Mouse (Mus musculus): Measurements from ENCODE around the gene Gm28372.

Gene Gm28372

DNA sequence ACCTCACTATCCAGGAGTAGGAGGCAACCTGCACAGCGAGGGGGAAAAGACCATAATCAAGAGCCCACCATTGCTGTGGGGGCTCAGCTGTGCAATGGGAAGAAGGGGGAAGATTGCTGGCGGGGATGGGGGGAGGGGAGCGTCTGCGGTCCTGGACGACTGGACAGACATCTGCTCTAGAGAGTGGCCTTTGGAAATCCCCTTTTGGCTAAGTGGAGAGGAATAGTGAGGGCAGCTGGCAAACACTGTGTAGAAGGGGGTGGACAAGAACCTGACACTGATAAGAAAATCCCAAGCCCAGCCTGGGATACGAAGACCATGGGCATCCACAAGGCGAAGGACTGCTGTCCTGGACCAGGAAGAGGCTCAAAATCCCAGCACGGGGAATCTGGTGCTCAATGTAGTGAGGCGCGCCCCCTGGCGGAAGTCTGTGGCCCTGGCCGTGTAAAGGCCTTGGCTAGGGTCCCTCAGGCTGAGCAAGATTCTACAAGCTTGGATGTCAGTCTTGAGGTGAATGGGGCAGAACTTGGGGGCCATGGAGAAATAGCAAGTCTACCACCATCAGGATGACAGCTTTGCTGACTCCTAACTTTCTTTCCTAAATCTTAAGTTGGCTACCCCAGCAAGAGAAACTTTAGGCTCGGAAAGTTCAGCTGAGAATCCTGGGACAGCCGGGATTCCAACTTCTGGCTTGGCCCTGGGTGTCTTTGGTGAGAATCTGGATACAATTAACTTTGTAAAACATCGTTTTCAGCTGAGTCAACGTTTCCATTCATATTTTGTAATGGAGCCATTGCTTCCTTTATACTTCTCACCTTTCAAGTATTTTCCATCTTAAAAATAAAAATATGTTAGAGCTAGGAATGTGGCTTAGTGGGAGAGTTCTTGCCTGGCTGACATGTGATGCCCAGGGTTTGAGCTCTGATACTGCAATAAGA, 6.8 kb downstream of the Gm28372 start:
- peak in 1 of 2 experiments; percentile 86 for DNase-seq (ENCODE audit: low spot score in 2 of 2)

DNA sequence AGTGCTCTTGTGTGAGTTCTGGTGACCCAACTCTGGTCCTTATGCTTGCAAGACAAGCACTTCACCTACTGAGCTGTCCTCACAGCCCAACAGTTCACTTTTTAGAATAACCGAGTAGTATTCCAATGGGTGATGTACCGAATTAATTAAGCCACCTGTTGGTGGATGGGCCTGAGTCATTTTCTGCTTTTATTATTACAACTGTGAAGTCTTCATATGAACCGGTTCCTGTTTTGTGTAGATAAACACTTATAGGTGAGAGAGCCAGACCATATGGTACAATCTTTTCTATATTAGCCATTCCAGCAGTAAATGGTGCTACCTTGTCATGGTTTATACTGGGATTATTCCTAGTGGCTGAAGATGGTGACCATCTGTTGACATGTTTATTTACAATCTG, 7.7 kb downstream of the Gm28372 start:
- DNase-seq (ENCODE audit: low spot score in 2 of 2) = no peak

DNA sequence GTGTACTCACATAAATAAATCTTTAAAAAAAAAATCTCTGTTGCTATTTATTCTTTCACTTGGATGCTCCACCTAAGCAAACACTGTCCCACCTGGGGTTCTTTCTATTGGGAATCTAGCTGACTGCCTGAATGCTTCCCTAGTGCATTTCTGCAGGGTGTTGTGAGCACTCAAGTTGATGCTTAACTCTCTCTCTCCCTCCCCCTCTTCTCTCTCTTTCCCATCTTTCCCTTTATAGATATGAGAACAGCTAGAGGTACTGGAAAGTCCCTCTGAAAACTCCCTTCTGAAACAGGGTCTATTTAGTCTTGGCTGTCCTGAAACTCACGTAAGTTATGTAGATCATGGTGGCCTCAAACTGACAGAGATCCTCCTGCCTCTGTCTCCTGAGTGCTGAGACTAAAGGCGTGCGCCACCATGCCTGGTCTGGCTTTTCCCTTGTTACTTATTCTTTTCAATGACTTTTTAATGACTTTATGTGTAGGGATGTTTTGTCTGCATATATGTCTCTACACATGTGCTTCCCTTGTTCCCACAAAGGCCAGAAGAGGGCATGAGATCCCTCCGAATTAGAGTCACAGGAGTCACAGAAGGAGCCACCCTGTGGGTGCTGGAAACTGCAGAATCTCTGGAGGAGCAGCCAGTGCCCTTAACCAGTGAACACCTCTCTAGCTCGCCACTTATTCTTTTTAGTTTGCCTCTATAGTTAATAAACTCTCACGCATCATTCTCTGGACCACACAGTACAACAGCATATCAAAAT, 9.2 kb downstream of the Gm28372 start:
- no peak for DNase-seq (ENCODE audit: low spot score in 2 of 2)

DNA sequence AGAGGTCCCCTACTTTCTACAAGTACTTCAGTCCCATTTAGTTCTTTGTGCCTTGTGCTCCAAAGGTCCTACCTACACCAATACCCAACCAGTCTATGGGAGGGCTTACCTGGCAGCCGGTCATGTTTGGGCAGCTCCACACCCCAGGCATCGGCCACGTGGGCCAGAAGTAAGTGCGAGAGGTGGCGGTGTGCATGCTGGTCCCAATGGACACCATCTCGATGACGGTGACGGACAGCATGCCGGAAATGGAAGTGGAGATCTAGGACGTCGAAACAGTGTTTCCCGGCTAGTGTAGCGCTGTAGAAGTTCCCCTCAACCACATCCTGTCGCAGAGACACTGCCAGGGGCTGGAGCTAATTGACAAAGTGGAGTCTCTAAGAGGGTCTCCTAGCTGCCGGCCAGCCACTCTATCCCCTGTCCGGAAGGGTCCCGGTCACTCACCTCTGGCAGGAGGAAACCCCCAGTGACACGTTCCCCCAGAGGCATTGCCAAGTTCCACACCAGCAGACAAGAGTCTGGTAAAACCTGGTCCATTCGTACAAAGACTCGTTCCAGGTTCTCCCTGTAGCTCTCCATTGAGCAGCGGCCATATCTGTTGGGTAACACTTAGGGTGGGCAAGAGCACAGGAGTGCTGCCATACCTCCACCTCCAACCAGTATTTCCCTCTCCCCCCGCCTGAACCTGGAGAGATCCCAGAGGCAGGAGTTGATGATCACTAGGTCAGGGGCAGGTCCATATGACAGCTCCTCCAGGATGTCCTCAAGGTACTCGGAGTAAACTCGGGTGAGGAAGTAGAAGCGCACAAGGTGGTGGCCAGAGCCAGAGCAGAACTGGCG, 17.0 kb downstream of the Gm28372 start:
- no peak for DNase-seq (ENCODE audit: low spot score in 2 of 2)

DNA sequence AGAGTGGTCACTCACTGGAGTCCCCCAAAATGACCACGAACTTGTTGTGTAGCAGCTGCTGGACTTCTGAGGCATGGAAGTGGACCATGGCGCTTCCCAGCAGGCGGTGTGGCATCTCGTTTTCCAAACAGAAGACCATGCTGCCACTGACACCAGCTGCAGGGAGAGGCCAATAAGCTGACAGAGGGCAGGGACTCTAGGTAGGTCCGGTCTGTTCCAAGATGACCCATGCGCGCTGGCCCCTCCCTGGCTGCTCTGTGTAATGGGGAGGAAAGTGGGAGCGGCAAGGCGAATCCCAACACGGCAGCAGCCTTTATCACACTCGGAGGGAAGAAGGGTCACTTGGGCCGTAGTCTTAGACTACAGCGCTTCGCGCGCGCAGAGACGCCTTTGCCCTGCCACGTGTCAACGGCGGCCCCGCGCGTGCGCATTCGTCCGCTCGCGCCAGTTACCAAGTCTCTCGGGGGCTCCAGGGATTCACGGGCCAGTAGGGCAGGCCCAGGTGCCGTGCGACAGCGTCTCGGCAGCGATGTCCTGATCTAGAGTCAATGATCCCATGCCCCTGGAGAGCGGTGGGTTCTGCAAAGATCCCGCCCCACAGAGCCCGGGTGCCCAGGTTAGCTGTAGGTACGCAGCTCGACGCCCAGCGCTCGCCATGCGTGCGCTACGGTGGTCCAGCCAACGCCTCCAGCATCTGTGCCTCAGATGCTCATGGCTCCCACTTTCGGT, 18.5 kb downstream of the Gm28372 start:
- DNase-seq (ENCODE audit: low spot score in 2 of 2) = peak in 1 of 2 experiments; percentile 77

DNA sequence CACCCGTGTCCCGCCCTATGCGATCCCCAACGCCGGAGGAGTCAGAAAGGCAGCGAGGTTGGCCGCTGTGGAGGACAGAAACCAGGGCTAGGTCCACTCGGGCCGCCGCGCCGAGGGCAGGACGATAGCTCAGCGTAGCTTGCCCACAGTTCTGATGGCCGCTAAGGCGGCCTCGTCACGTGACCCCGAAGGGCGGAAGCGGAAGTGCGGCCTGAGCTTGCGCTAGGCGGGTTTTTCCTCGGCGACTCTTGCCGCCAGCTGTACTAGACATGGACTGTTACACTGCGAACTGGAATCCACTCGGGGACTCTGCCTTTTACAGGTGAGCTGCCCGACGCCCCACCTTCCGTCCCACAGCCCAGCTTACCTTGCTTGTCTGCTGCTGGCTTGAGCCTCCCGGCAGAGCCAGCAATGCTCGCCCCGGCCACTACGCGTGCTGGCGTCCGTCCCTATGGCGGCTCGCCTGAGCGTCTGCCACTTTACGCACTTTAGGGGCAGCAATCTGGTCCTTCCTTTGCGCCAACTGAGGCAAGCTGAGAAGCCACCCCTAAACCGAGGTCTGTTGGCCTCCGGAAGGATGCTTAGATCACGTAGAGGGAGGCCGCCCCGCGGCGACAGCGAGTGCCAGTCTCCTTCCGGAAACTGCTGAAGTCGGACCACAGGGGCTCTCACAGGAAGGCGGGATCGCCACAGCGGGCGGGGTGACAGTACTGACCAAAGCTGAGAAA, 19.3 kb downstream of the Gm28372 start, which contains the start of the genes Vps16 and Pced1a:
Gene Vps16 (plus strand): TSS at position 214 of the 728 bp plus-strand sequence.
Gene Pced1a (minus strand): TSS at position 576 of the 728 bp plus-strand sequence.
- peak; percentile 75 to 92 for DNase-seq (ENCODE audit: low spot score in 2 of 2)

DNA sequence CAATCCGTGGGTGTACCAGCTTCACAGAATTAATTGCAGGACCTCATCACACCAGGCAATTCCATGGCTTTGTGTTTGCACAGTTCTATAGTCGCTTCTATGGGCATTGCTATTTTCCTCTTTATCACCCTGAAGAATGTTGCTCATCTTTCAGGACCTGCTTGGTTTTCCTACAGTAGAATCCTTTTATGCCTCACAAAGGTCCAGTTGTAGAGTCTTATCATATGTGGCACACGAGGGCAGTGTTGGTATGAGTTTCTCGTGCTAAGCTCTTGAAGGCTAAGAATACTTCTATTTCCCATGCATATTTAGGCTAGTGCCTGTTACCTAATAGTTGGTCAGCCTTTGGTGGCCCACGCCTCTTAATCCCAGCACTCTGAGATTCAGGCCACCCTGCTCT, 20.1 kb downstream of the Gm28372 start:
- DNase-seq (ENCODE audit: low spot score in 2 of 2) = peak in 1 of 2 experiments; percentile 25

DNA sequence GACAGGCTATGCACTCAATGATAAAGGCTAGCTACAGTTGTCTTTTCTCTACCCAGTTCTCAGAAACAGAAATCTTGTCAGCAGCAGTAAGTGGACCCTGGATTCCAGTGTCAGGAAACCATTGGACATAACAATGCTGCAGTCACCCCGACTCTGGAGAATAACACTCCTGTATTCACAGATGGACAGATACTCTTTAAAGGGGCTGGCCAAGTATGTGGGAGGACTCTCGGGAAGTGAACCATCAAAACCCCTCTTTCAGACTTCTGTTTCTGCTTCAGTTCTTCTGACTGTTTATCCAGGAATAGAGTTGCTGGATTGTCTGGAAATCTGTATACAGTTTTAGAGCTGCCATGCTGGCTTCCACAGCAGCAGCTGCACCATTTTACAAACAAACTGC, 24.8 kb downstream of the Gm28372 start:
- no peak for DNase-seq (ENCODE audit: low spot score in 2 of 2)

DNA sequence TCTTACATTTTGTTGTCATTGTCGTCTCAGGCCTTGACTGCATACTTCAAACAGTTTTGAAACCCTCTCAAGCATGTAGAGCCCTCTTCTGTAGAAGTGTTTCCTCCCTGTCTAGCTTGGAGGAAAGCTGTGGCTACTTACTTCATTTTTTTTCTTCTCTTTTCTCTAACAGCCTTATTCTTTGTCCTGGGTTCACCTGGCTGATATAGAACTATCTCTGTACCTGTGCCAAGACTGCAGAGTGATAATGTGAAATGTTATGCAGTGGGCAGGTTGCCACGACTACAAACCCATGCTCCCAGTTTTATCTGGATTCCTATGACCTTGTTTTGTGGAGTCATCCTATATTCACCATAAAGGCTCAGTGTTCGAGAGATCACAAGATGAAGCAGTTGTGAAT, 25.4 kb downstream of the Gm28372 start:
- no peak for DNase-seq (ENCODE audit: low spot score in 2 of 2)

DNA sequence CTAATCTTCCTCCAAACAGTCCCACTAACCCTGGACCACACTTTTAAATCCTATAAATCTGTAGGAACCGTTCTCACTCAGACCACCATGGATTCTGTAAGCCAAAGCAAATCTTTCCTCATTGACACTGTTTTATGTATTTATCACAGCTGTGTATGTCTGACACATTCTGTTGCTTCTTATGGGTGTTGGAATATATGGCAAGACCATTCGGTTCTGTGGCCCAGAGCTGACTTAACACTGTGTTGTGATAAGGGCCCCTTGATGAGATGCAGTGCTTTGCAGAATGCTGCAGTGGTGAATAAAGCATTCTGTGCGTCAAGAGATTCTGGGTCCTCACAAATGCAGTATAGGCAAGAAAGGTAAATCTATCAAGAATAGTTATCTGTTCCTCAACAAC, 27.1 kb downstream of the Gm28372 start:
- no peak for DNase-seq (ENCODE audit: low spot score in 2 of 2)

DNA sequence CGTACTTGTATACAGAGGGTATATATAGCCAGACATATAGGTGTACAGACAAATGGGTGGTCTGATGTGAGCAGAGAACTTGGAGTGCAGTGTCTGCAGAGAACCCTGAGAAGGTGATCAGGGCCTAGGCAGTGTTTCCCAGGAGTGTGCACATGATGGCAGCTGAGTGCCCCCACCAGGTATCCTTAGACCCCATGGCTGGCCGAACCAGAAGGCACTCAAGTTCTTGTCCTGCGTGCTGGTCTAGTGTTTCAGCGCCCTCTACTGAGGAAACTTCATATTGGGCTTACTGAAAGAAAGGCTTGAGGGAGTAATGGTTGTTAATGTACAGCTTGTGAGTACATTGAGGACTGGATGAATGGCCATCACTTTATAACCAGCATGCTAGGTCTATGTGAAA, 28.1 kb downstream of the Gm28372 start:
- DNase-seq (ENCODE audit: low spot score in 2 of 2) = peak in 1 of 2 experiments; percentile 65

DNA sequence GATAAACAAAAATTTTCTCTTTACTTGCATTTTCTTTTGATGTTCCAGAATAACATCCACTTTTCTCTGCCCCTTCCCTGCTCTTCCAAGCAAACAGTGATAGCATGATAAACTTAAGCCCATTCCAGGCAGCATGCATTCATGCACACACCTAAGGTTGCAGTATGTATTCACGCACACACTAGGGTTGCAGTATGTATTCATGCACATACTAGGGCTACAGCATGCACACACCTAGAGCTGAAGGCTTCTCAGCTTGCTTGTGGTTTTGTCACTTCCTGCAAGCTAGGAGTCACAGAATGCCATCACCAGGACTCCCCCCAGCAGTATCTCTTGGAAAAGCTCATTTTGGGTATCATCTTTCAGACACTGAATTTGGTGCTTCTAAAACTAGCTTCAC, 31.7 kb downstream of the Gm28372 start:
- no peak for DNase-seq (ENCODE audit: low spot score in 2 of 2)

DNA sequence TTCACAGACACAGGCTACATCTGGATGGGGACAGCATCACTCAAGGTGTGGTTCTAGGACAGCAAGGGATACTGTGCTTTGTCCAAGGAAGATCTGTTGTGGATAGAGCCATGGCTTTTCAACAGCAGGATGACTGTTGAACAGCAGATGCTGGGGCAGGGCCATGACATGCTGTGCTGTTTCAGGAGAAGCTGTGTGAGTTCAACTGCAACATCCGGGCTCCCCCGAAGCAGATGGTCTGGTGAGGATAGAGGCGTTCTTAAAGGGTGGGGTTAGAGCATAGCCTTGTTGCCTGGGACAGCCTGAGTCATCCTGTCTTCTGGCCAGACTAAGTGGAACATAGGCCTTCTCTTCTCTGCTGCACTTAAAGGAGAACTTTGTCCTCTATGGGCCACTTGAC, 33.8 kb downstream of the Gm28372 start:
- DNase-seq (ENCODE audit: low spot score in 2 of 2) = no peak

DNA sequence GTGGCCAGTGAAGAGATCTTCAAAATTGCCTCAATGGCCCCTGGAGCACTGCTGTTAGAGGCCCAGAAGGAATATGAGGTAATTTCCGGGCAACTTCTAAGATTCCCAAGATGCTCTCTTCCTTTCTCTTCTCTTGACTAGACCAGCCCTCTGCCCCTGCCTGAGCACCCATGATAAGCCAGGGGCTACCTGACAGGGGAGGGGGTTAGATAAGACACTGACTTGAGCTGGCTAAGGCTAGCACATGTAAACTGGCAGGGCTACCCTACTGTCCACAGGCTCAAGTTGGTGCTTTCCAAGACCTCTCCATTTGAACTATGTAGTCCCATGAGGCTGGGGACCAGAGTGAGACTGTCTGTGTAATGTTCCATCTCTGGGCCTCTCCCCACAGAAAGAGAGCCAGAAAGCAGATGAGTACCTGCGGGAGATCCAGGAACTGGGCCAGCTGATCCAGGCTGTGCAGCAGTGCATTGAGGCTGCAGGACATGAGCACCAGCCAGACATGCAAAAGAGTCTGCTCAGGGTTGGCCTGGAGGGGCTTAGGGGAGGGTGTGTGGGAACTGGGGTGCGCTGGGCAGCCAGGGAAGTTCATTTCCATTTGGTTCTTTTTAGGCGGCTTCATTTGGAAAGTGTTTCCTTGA, 34.9 kb downstream of the Gm28372 start:
- DNase-seq (ENCODE audit: low spot score in 2 of 2) = no peak

DNA sequence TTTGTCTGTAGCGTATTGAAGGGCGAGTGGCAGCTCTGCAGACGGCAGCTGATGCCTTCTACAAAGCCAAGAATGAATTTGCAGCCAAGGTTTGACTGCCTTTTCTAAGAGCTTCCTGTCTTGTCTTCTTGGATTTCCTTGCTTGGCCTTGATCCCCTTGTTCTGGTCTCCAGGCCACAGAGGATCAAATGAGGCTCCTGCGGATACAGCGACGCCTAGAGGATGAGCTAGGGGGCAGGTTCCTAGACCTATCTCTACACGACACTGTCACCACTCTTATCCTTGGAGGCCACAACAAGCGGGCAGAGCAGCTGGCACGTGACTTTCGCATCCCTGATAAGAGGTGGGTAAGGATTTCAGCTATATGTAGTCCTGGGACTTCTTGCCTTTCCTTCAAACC, 37.1 kb downstream of the Gm28372 start:
- DNase-seq (ENCODE audit: low spot score in 2 of 2) = no peak

DNA sequence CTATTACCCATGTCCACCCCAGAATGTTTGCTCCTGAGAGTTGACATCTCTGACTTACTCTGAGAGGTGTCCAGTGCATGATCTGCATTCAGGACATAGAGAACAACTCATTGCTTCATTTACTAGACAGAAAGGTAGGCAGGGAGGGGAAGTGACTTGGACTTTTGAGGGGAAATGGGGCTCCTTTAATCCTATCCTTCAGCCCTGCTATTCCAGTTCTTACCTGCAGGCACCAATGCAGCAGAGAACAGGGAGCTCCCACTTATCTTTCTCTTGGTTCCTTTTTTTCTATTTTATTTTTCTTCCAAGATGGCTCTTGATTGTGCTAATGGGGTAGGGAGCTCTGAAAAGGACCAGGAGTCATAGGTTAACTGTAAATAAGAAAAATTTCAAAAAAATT, 43.4 kb downstream of the Gm28372 start:
- no peak for DNase-seq (ENCODE audit: low spot score in 2 of 2)

DNA sequence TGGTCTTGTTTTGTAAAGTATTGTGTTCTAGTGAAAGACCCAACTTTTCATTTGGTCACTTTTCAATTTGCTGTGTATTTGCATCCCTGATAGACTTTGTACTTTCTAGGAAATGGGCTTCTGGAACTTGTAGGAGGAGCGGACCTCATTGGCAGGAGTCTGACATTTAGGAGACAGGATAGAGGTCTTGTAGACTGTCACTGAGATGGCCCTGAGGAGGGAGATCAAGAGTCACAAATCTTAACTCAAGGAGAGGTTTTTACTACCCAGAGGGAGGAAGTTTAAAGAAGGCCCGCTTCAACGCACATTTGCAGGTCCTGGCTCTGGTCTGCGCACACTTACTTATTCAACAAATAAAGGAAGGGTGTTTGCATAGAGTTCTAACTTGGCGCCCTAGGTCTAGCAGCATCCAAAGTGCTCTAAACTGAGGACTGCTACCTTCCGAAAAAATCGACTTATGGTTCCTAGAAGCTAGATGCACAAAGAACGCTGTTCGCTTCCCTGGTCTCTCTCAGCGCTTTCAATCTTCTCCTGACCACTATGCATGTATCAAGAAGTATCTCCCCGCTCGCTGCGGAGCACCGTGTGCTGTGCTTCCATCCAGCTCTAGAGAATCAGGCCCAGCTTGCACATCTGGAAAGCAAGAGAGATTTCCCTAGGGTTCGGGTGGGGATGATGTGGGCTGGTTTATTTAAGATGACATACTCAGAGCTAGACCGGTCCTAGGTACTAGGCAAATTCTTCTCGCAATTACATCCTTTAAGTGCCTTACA, 44.2 kb downstream of the Gm28372 start:
- no peak for DNase-seq (ENCODE audit: low spot score in 2 of 2)

DNA sequence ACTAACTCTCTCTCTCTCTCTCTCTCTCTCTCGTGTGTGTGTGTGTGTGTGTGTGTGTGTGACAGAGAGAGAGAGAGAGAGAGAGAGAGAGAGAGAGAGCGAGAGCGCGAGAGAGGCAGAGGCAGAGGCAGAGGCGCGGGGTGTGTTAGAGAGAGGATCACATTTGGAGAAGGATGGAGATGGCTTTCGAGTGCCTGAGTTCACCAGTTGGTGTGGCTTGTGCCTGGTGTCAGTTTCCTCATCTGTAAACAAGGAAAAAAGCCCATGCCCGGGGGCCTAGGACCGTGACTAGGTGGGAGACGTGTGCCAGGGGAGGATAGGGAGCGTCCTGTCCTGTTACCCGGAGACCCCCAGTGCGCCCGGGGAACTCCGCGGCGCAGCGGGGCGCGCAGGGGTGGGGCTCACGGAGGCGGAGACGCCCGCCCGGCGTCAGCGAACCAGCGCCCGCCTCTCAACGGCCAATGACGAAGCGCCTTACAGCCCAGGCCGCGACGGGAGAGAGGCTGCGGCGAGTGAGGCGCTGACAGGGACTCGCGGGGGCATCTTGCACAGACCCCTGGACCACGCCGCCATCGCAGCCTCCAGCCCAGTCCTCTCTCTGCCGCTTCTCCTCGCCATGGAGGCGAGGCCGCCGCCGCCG, 44.9 kb downstream of the Gm28372 start, which contains the start of gene Ptpra:
Gene Ptpra (plus strand): TSS at position 485 of the 640 bp plus-strand sequence.
- DNase-seq (ENCODE audit: low spot score in 2 of 2) = peak; percentile 69 to 88

DNA sequence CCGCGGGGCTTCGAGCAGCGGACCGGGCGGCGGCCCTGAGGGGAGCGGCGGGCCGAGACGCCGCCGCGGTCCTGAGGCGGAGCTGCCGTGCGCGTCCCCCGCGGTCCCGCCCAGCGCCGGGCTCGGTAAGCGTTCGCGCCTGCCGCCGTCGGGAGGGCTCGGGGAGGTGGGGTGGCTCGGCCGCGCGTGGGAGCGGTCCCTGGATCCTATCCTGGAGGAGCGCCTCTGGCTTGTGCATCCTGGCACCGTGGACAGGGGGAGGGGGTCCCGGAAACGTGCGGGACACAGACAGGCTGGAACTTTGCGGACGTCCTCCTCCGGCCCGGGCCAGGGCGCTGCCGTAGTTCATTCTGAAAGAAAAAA, 45.4 kb downstream of the Gm28372 start:
- peak; percentile 44 to 67 for DNase-seq (ENCODE audit: low spot score in 2 of 2)

Measured in left cerebral cortex, adult 9 months (tissue).